ENCODE assay signal across 8 mouse cellular contexts in the genomic region with DNA sequence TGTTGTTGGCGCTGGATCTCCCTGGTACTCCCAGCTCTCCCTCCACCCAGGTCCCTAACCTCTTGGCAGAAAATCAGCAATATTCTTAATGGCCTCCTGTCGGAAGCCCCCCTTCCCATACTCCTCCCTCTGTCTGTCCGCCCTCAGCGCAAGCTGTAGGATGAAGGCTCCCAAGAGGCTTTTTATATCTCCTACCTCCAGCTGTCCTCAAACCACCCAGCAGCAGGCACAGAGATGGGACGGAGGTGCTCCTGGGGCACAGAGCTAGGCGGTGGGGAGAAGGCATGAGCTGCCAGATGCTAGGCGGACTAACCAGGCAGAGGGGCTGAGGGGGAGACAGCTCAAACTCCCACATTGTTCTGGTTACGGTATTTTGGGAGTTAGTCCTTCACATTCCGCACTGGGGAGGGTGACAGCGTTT. TPM values are rescaled to one million over a fixed set of nuclear protein-coding genes. Genes with fewer than 3 reads are reported as not detected.
DNase-seq lines count a peak whose midpoint lies in the region; ATAC-seq lines count a peak whose summit lies in the region.

No protein-coding gene starts in this region.

- peak overlapping the region; percentile 29 for H3K27ac ChIP-seq in heart, embryonic 11.5 days (ENCODE audit: low read depth, low read length)
- H3K27ac ChIP-seq in brown adipose tissue, adult 24 weeks (replicated peaks; ENCODE audit: low read depth, low read length), result no peak overlapping the region
- H3K27ac ChIP-seq in hindbrain, embryonic 13.5 days, result peak overlapping the region; percentile 71

- H3K36me3 ChIP-seq in heart, embryonic 11.5 days (ENCODE audit: control insufficient read depth, insufficient read depth, low read length), result no peaks in the 10 kb centered on the region
- no peaks in the 10 kb centered on the region for H3K36me3 ChIP-seq in hindbrain, embryonic 13.5 days

- H3K4me1 ChIP-seq in heart, embryonic 11.5 days (ENCODE audit: control insufficient read depth, insufficient read depth, low read length), result peaks cover 40% of the 10 kb centered on the region
- H3K4me1 ChIP-seq in brown adipose tissue, adult 24 weeks (ENCODE audit: control insufficient read depth, insufficient read depth, insufficient read length, low read length), result peaks cover 7% of the 10 kb centered on the region
- H3K4me1 ChIP-seq in hindbrain, embryonic 13.5 days (replicated peaks), result peaks cover 74% of the 10 kb centered on the region

- peak overlapping the region; percentile 52 for H3K9ac ChIP-seq in heart, embryonic 11.5 days (ENCODE audit: low read depth, low read length)
- peak overlapping the region; percentile 60 for H3K9ac ChIP-seq in hindbrain, embryonic 13.5 days

- H3K4me2 ChIP-seq in heart, embryonic 11.5 days, result peak overlapping the region; percentile 84
- peak overlapping the region; percentile 37 for H3K4me2 ChIP-seq in hindbrain, embryonic 13.5 days

- intact Hi-C loops in heart, postnatal 25 days (cut with DNase I), result no loop called here

- ATAC-seq in heart, embryonic 11.5 days (replicated peaks; ENCODE audit: insufficient number of reproducible peaks, low FRiP score, low TSS enrichment), result no peak
- ATAC-seq in hindbrain, embryonic 13.5 days (ENCODE audit: low FRiP score), result no peak

- no peaks in the 10 kb centered on the region for H3K27me3 ChIP-seq in heart, embryonic 11.5 days (ENCODE audit: control insufficient read depth, insufficient read depth, low read length)
- no peaks in the 10 kb centered on the region for H3K27me3 ChIP-seq in hindbrain, embryonic 13.5 days

- peak overlapping the region; percentile 69 for H3K4me3 ChIP-seq in heart, embryonic 11.5 days (ENCODE audit: low read depth, low read length)
- H3K4me3 ChIP-seq in brown adipose tissue, adult 24 weeks (ENCODE audit: insufficient read depth, low read depth, low read length), result peak overlapping the region; percentile 11
- no peak overlapping the region for H3K4me3 ChIP-seq in hindbrain, embryonic 13.5 days

- no peak for DNase-seq in heart, postnatal 25 days (ENCODE audit: low spot score)
- DNase-seq in lung, postnatal 36 days, result peak; percentile 58
- no peak for DNase-seq in thymus, postnatal 25 days
- DNase-seq in spleen, postnatal 4 days (ENCODE audit: low spot score in 2 of 2), result no peak
- no peak for DNase-seq in embryo, embryonic 10 days (ENCODE audit: low spot score)

- whole genome bisulfite sequencing in heart, embryonic 11.5 days (ENCODE audit: insufficient replicate concordance), result 42% methylated on average over 10 of the region's 10 CpGs
- WGBS in hindbrain, embryonic 13.5 days, result 52% methylated on average over 10 of the region's 10 CpGs

- no peaks in the 10 kb centered on the region for H3K9me3 ChIP-seq in heart, embryonic 11.5 days (replicated peaks; ENCODE audit: control insufficient read depth, low read length)
- no peaks in the 10 kb centered on the region for H3K9me3 ChIP-seq in hindbrain, embryonic 13.5 days

RNA-seq across cellular contexts. Expression of gene Ece1, which starts 3.2 kb away (rescaled TPM):
- polyA plus RNA-seq in heart, embryonic 11.5 days (2014; fragmentation: Nextera tagmentation; extraction: Ambion mirVana), result 129 and 157 TPM in 2 replicates
- total RNA-seq in heart, postnatal 25 days (2021), result 100 to 1,000 TPM in 1 of 2 experiments, 10 to 100 TPM in 1; 91.2 to 111 TPM
- 28.5 and 28.8 TPM in 2 replicates for polyA plus RNA-seq in brown adipose tissue, adult 24 weeks (2012; ENCODE audit: insufficient read depth, insufficient read length, missing spikeins)
- 20.2 and 22.8 TPM in 2 replicates for polyA plus RNA-seq in hindbrain, embryonic 13.5 days (2015; fragmentation: Nextera tagmentation; extraction: Ambion mirVana)
